Mouse (Mus musculus) hindbrain, embryonic 11.5 days (tissue): ENCODE measurements around the gene Olfr328. TPM values are rescaled to one million over a fixed set of nuclear protein-coding genes. Genes with fewer than 3 reads are reported as not detected.

Experiments used
- ATAC-seq: fragments of 200-750 bp; cut with Nextera tagmentation; 2 replicates; pipeline ENCODE4 v1.8.0; 2017; ENCODE audit warnings: mild to moderate bottlenecking, moderate TSS enrichment, moderate library complexity; ENCODE audit not compliant: low FRiP score
- DNase-seq: peaks from one replicate; pipeline ENCODE4 v3.0.0-alpha.2; 2015; ENCODE audit warnings: low spot score
- H3K27ac ChIP-seq: fragments of 300-500 bp; sonication (generic); 2 replicates; pipeline ENCODE4 v1.5.1; 2014; ENCODE audit warnings: mild to moderate bottlenecking, low read depth, low read length
- H3K27me3 ChIP-seq: fragments of 300-500 bp; sonication (generic); 2 replicates; pipeline ENCODE4 v1.6.1; 2014; ENCODE audit warnings: mild to moderate bottlenecking, low read length, moderate library complexity, mixed read lengths; ENCODE audit not compliant: control insufficient read depth, insufficient read depth
- H3K36me3 ChIP-seq: fragments of 300-500 bp; sonication (generic); 2 replicates; pipeline ENCODE4 v1.6.1; 2014; ENCODE audit warnings: mild to moderate bottlenecking, low read length, moderate library complexity, mixed read lengths; ENCODE audit not compliant: control insufficient read depth, insufficient read depth
- H3K4me1 ChIP-seq: fragments of 300-500 bp; sonication (generic); replicated peaks from 2 replicates; pipeline ENCODE4 v1.6.1; 2014; ENCODE audit warnings: low read length, mixed read lengths; ENCODE audit not compliant: control insufficient read depth, insufficient read depth
- H3K4me2 ChIP-seq: fragments of 300-500 bp; sonication (generic); replicated peaks from 2 replicates; pipeline ENCODE4 v1.6.1; 2014; ENCODE audit warnings: mild to moderate bottlenecking, low read depth, low read length
- H3K4me3 ChIP-seq: fragments of 300-500 bp; sonication (generic); 2 replicates; pipeline ENCODE4 v1.5.1; 2014; ENCODE audit warnings: low read depth, low read length
- H3K9ac ChIP-seq: fragments of 300-500 bp; sonication (generic); 2 replicates; pipeline ENCODE4 v1.6.1; 2014; ENCODE audit warnings: low read depth, low read length
- H3K9me3 ChIP-seq: fragments of 300-500 bp; sonication (generic); 2 replicates; pipeline ENCODE4 v1.6.1; 2016; ENCODE audit warnings: low read length; ENCODE audit not compliant: control insufficient read depth
- WGBS: fragments of 180-500 bp; shearing (Covaris S2); extraction: QIAGEN DNeasy Blood & Tissue Kit; methylation state at CpG from one replicate; pipeline ENCODE4 v1.1.7; 2014; 5-methylcytosine and 5-hydroxymethylcytosine counted together
- polyA plus RNA-seq: library from polyadenylated mRNA; unstranded; fragments of >200 nt; fragmentation: Nextera tagmentation; extraction: Ambion mirVana; gene quantifications from 2 replicates; pipeline ENCODE4 v1.2.1, GENCODE M21; 2014

Gene Olfr328
- 0.09 TPM in 1 of 2 replicates, not detected in the other for polyA plus RNA-seq

DNA sequence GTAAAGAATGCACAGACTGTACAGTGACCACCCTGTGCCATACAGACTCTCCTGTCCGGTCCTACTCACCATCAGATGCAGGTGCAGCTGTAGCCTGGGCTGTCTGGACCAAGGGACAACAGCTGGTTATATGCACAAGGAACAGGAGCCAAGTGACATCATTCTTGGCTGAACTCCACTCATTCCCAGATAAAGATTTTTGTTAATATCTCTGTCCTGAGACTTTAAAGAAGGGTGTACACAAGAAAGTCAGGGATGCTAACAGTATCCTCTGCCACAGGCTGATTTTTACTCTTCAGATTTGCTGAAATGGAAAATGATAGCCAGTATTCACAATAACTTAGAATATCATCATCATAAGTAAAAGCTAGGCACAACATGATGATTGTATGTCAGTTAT is at the start of gene Olfr328:
TSS of gene Olfr328 (minus strand) at position 101 of the 400 bp plus-strand sequence.
- Histone ChIP-seq H3K4me1 (no peaks in the 10 kb centered on the region), H3K27ac (no peak within 1 kb of the TSS), H3K9me3 (no peaks in the 10 kb centered on the region), H3K4me3 (no peak within 1 kb of the TSS), H3K27me3 (no peaks in the 10 kb centered on the region), H3K4me2 (no peak within 1 kb of the TSS), H3K36me3 (no peaks in the 10 kb centered on the region), H3K9ac (no peak within 1 kb of the TSS)
- no peak for DNase-seq
- ATAC-seq = no peak
- WGBS = 100% methylated on average over 1 of the region's 1 CpGs

DNA sequence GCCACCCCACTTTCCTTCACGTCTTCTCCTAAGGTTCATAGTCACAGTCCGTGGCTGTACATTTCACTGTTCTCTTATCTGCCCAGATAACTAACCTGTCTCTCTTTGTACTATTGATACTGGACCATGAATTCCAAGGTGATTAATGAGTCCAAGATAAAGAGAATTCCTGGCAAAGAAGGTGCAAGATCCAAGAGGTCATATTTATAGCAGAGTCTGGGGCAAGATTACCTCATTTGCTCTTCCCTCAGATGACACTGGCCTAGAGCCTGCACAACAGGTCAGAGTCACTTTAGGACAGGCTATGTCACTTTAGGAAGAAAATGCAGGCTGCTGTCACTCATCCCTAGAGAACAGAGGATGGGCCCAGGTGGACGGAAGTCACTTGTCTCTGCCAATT is 49.8 kb upstream of the Olfr328 start:
- H3K27ac ChIP-seq = no peak overlapping the region
- H3K9me3 ChIP-seq = no peaks in the 10 kb centered on the region
- no peak overlapping the region for H3K4me2 ChIP-seq
- 93% methylated on average over 3 of the region's 3 CpGs for WGBS
- H3K4me1 ChIP-seq = no peaks in the 10 kb centered on the region
- DNase-seq (no peak), ATAC-seq (no peak)
- no peak overlapping the region for H3K9ac ChIP-seq
- H3K36me3 ChIP-seq = no peaks in the 10 kb centered on the region
- H3K27me3 ChIP-seq = no peaks in the 10 kb centered on the region
- H3K4me3 ChIP-seq = no peak overlapping the region

DNA sequence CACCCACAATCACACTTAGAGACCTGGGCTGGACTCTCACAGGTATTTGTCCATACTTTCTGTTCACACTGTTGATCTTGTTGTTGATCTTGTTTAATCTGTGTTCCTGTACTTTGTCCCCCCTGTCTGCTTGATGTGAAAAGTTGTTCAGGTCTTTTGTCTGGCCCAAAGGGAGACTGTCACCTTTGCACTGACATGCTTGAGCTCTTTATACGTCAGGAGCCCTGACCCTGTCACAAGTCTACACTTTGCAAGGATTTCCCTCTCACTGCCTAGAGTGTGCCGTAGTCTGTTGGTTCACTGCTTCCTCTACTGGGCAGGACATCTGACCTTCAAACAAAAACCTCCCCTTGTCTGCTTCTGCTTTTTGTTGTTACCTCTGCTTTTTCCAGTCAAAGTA is 49.3 kb upstream of the Olfr328 start:
- Histone ChIP-seq H3K4me3 (no peak overlapping the region), H3K4me1 (no peaks in the 10 kb centered on the region), H3K27me3 (no peaks in the 10 kb centered on the region), H3K36me3 (no peaks in the 10 kb centered on the region), H3K4me2 (no peak overlapping the region), H3K9me3 (no peaks in the 10 kb centered on the region), H3K27ac (no peak overlapping the region), H3K9ac (no peak overlapping the region)
- WGBS = 78% methylated on average over 2 of the region's 2 CpGs
- DNase-seq (no peak), ATAC-seq (no peak)

DNA sequence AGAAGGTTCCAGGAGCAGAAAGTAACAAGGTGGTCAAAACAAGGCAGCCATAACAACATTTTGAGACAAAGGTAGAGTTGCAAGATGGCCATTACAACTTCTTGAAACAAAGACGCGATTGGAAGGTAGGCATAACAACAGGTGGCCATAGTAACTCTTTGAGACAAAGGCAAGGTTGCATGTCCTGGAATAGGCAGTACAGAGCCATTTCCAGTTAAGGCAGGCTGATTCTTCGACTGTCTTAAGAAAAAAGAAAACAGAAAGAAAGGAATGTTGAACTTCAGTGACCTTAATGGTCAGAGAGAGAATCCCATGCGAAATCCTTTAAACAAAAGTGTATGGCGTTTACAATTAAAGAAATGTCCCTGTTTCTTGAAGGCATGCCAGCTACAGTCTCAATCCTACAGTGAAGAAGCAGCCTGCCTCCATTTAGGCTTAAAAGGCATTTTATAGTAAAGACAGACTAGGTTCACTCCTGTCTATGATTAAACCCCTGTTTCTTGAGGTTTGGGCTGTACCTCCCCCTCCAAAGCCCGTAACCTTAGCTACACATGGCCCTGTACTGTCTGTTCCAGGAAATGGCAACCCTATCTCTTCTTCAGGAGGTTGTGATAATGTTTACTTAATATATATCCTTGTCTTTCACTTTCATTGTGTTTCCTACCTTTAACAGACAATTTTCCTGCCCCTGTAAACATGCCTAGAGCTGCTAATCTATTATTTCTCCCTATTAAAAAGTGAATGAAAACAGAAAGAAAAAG is 47.5 kb upstream of the Olfr328 start:
- no peak overlapping the region for H3K27ac ChIP-seq
- H3K36me3 ChIP-seq = no peaks in the 10 kb centered on the region
- DNase-seq = no peak
- no peak overlapping the region for H3K9ac ChIP-seq
- no peaks in the 10 kb centered on the region for H3K4me1 ChIP-seq
- no peak overlapping the region for H3K4me2 ChIP-seq
- no peak overlapping the region for H3K4me3 ChIP-seq
- no peaks in the 10 kb centered on the region for H3K9me3 ChIP-seq
- 78% methylated on average over 6 of the region's 6 CpGs for WGBS
- no peak for ATAC-seq
- H3K27me3 ChIP-seq = no peaks in the 10 kb centered on the region

DNA sequence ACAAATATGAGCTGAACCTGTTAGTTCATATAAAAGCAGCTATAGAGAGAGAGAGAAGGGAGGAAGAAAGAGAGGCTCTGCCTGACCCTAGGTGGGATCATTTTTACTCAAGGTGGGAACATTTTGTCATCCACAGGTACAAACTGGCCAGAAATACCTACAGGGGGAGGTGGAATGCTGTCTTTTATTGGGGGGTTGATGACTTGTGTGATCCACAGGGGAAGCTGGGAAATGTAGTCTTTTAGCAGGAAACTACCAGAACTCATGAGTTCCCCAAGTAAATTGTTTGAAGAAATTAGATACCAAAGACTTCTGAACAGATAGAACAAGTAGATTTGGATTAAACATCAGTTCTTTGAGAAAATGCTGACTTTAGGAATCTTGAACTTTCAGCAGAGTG is 46.6 kb upstream of the Olfr328 start:
- ATAC-seq = no peak

DNA sequence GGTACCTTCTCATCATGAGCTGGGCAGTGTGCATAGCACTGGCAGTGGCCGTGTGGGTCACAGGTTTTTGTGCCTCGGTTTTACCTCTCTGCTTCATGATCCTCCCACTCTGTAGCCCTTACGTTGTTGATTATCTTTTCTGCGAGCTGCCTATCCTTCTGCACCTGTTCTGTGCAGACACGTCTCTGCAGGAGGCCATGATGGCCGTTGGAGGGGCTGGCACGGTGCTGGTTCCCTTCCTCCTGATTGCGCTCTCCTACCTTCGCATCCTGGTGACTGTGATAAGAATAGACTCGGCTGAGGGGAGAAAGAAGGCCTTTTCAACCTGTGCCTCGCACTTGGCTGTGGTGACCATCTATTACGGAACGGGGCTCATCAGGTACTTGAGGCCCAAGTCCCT is 42.4 kb upstream of the Olfr328 start:
- 87% methylated on average over 13 of the region's 13 CpGs for WGBS
- no peaks in the 10 kb centered on the region for H3K4me1 ChIP-seq
- no peak for ATAC-seq

More for the DNA sequence above, 46.6 kb upstream of the Olfr328 start:
- Histone ChIP-seq H3K36me3 (no peaks in the 10 kb centered on the region), H3K9me3 (no peaks in the 10 kb centered on the region), H3K4me2 (no peak overlapping the region), H3K27me3 (no peaks in the 10 kb centered on the region), H3K27ac (no peak overlapping the region), H3K4me1 (no peaks in the 10 kb centered on the region), H3K9ac (no peak overlapping the region), H3K4me3 (no peak overlapping the region)
- no peak for DNase-seq

DNA sequence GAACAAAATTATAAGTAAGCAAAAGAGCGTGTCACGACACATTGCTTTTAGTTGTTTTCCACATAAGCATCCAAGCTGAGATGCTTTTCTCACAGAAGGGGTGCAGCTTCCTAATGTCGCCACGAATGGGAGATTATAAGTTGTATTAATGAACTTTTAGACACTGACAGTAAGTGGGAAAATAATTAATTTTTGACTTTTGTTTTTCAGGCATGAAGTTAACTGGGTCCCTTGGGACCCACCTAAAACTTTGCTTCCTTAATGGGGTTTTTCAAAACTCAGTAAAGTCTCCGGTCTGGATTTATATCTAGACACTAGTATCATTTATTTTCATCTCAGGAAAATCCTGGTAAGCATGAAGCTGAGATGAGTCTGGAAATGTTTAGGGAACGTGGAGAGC is 39.4 kb upstream of the Olfr328 start, which contains the start of gene Olfr324:
TSS of gene Olfr324 (plus strand) at position 301 of the 400 bp plus-strand sequence.
- Histone ChIP-seq H3K9me3 (no peaks in the 10 kb centered on the region), H3K9ac (no peak within 1 kb of the TSS), H3K4me2 (no peak within 1 kb of the TSS), H3K4me3 (no peak within 1 kb of the TSS), H3K4me1 (no peaks in the 10 kb centered on the region), H3K36me3 (no peaks in the 10 kb centered on the region), H3K27ac (no peak within 1 kb of the TSS), H3K27me3 (no peaks in the 10 kb centered on the region)
- DNase-seq = no peak
- ATAC-seq = no peak
- 86% methylated on average over 6 of the region's 6 CpGs for WGBS

More for the DNA sequence above, 42.4 kb upstream of the Olfr328 start:
- H3K4me2 ChIP-seq = no peak overlapping the region
- no peaks in the 10 kb centered on the region for H3K36me3 ChIP-seq
- no peaks in the 10 kb centered on the region for H3K27me3 ChIP-seq
- H3K9ac ChIP-seq = no peak overlapping the region
- DNase-seq = no peak
- no peaks in the 10 kb centered on the region for H3K9me3 ChIP-seq
- H3K4me3 ChIP-seq = no peak overlapping the region
- no peak overlapping the region for H3K27ac ChIP-seq

DNA sequence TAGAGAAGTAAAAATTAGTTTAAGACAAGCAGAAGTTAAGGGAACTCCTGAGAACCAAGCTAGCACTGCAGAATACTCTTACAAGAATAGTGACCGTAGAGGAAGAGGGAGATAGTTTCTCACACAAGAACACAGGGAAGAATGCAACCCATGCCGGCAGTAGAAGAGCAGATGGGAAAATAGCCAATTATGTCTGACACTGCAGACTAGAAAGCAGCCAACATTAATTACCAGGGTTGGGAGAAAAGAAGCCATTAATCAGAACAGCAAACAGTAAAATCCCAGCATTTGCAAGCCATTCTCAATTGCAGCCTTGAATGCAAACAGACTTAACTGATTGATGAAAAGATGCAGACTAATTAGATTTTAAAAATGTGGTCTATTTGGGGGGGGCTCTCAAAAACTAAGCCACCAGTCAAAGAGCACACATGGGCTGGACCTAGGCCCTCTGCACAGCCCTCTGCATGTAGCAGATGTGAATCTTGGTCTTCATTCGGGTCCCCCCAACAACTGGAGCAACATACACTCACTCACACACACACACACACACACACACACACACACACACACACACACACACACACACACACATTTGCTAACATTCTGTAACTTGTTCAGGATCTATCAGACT is 33.3 kb upstream of the Olfr328 start:
- no peak overlapping the region for H3K4me3 ChIP-seq
- H3K9me3 ChIP-seq = no peaks in the 10 kb centered on the region
- H3K4me2 ChIP-seq = no peak overlapping the region
- H3K27ac ChIP-seq = no peak overlapping the region
- no peaks in the 10 kb centered on the region for H3K36me3 ChIP-seq
- DNase-seq (no peak), ATAC-seq (no peak)
- H3K4me1 ChIP-seq = no peaks in the 10 kb centered on the region
- WGBS = 69% methylated on average over 3 of the region's 3 CpGs
- no peak overlapping the region for H3K9ac ChIP-seq
- H3K27me3 ChIP-seq = no peaks in the 10 kb centered on the region

DNA sequence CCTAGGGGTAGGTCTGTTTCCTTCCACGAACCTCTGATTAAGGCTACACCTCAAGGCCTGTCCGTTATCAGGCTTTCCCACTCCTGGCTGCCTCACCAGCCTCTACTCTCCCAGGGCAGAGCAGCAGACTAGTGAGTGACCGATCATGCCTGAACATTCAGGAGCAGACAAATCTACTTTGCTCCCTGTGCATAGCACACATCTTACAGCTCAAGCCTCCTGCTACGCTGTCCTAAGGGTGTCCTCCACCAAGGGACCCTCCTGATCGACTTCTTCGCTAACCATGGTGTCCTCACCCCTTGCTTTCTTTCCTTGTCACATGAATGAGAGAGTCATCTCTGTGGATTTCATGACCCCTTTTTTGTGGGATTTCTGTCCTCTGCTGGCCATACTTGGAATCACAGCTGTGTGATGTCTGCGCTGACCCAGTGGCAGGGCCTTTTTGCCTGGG is 32.5 kb upstream of the Olfr328 start:
- Histone ChIP-seq H3K27ac (no peak overlapping the region), H3K4me1 (no peaks in the 10 kb centered on the region), H3K4me2 (no peak overlapping the region), H3K9ac (no peak overlapping the region), H3K36me3 (no peaks in the 10 kb centered on the region), H3K9me3 (no peaks in the 10 kb centered on the region), H3K4me3 (no peak overlapping the region), H3K27me3 (no peaks in the 10 kb centered on the region)
- DNase-seq = peak; percentile 62
- WGBS = 75% methylated on average over 7 of the region's 7 CpGs
- no peak for ATAC-seq
